Mouse (Mus musculus) CH12.LX (cell line): ENCODE measurements around the gene Ilvbl. TPM values are rescaled to one million over a fixed set of nuclear protein-coding genes. Genes with fewer than 3 reads are reported as not detected.

Experiments used
- DNase-seq: peaks from one replicate; pipeline ENCODE4 v3.0.0-alpha.2; 2013; ENCODE audit errors: extremely low read depth
- H3K27ac ChIP-seq: 2 replicates; pipeline ENCODE4 v1.5.1; 2012; ENCODE audit warnings: low read depth, mild to moderate bottlenecking, control low read depth, moderate library complexity; ENCODE audit not compliant: insufficient read depth
- H3K27me3 ChIP-seq: replicated peaks from 2 replicates; pipeline ENCODE3; 2012; ENCODE audit warnings: inconsistent platforms
- H3K36me3 ChIP-seq, 2 experiments: replicated peaks in 1 of 2; 2 replicates each; pipeline versions ENCODE3 to v1.6.1; 2012; ENCODE audit warnings: inconsistent platforms in 1 of 2, low read length in 1 of 2, mild to moderate bottlenecking in 1 of 2, mixed read lengths in 1 of 2, moderate library complexity in 1 of 2; ENCODE audit not compliant: control insufficient read depth in 1 of 2, insufficient read depth in 1 of 2
- H3K4me1 ChIP-seq, 2 experiments: 2 replicates each; pipeline ENCODE4 v1.6.1; 2012; ENCODE audit warnings: inconsistent platforms in 1 of 2, moderate library complexity in 1 of 2; ENCODE audit not compliant: insufficient read depth in 2 of 2, control insufficient read depth in 1 of 2
- H3K4me2 ChIP-seq: 2 replicates; pipeline ENCODE4 v1.6.1; 2012; ENCODE audit warnings: low read depth, mild to moderate bottlenecking, control low read depth; ENCODE audit not compliant: poor library complexity, insufficient read depth, severe bottlenecking
- H3K4me3 ChIP-seq, 3 experiments: fragments of 150-350 bp in 1 of 3; sonication (generic) in 1 of 3; replicated peaks in 1 of 3; 2 replicates each; pipeline versions ENCODE3 to v1.5.1; 2011 to 2012; ENCODE audit warnings: low read depth in 2 of 3, low read length in 2 of 3, mild to moderate bottlenecking in 2 of 3, moderate library complexity in 2 of 3, control low read depth in 1 of 3, improper control_type of control experiment in 1 of 3, inconsistent platforms in 1 of 3, mixed read lengths in 1 of 3; ENCODE audit not compliant: poor library complexity in 1 of 3
- H3K79me2 ChIP-seq: replicated peaks from 2 replicates; pipeline ENCODE4 v1.6.1; 2012; ENCODE audit warnings: mild to moderate bottlenecking, moderate library complexity; ENCODE audit not compliant: control insufficient read depth, poor library complexity, insufficient read depth, severe bottlenecking; ENCODE audit errors: extremely low read depth
- H3K9ac ChIP-seq: 2 replicates; pipeline ENCODE4 v1.6.1; 2012; ENCODE audit warnings: low read depth, mild to moderate bottlenecking, control low read depth, moderate library complexity; ENCODE audit not compliant: insufficient read depth
- H3K9me3 ChIP-seq: replicated peaks from 2 replicates; pipeline ENCODE3; 2012; ENCODE audit warnings: low read length, inconsistent platforms, mixed read lengths
- BHLHE40 ChIP-seq: IDR thresholded peaks from 2 replicates; pipeline ENCODE4 v1.6.1; 2011; ENCODE audit warnings: mild to moderate bottlenecking, low read depth, low read length, improper control_type of control experiment
- CHD2 ChIP-seq: IDR thresholded peaks from 2 replicates; pipeline ENCODE4 v1.6.1; 2011; ENCODE audit warnings: low read length, improper control_type of control experiment
- ELF1 ChIP-seq: IDR thresholded peaks from 2 replicates; pipeline ENCODE4 v1.6.1; 2014; ENCODE audit warnings: low read depth, mild to moderate bottlenecking, inconsistent platforms, low read length, improper control_type of control experiment
- EP300 ChIP-seq: IDR thresholded peaks from 2 replicates; pipeline ENCODE4 v1.6.1; 2011; ENCODE audit warnings: low read length, improper control_type of control experiment
- ETS1 ChIP-seq: conservative IDR thresholded peaks from 2 replicates; pipeline ENCODE4 v1.6.1; 2012; ENCODE audit warnings: low read depth, mild to moderate bottlenecking, inconsistent platforms, low read length, improper control_type of control experiment, moderate library complexity
- IRF4 ChIP-seq: IDR thresholded peaks from 2 replicates; pipeline ENCODE4 v1.6.1; 2014; ENCODE audit warnings: low read depth, mild to moderate bottlenecking, inconsistent platforms, low read length, improper control_type of control experiment
- JUN ChIP-seq: IDR thresholded peaks from 2 replicates; pipeline ENCODE4 v1.6.1; 2011; ENCODE audit warnings: low read depth, mild to moderate bottlenecking, low read length, improper control_type of control experiment, moderate library complexity; ENCODE audit not compliant: insufficient read depth
- JUND ChIP-seq: conservative IDR thresholded peaks from 2 replicates; pipeline ENCODE4 v1.6.1; 2011; ENCODE audit warnings: low read depth, low read length, improper control_type of control experiment
- KAT2A ChIP-seq: IDR thresholded peaks from 2 replicates; pipeline ENCODE4 v1.6.1; 2012; ENCODE audit warnings: low read length, improper control_type of control experiment, inconsistent platforms; ENCODE audit not compliant: insufficient replicate concordance
- MAX ChIP-seq: IDR thresholded peaks from 2 replicates; pipeline ENCODE4 v1.6.1; 2011; ENCODE audit warnings: low read length, improper control_type of control experiment
- MEF2A ChIP-seq: IDR thresholded peaks from 2 replicates; pipeline ENCODE4 v1.6.1; 2014; ENCODE audit warnings: low read depth, mild to moderate bottlenecking, inconsistent platforms, low read length, improper control_type of control experiment, borderline replicate concordance
- MXI1 ChIP-seq: IDR thresholded peaks from 2 replicates; pipeline ENCODE4 v1.6.1; 2011; ENCODE audit warnings: mild to moderate bottlenecking, low read depth, low read length, improper control_type of control experiment
- NELFE ChIP-seq: IDR thresholded peaks from 2 replicates; pipeline ENCODE4 v1.6.1; 2011; ENCODE audit warnings: low read depth, low read length, improper control_type of control experiment
- NRF1 ChIP-seq: IDR thresholded peaks from 2 replicates; pipeline ENCODE4 v1.6.1; 2014; ENCODE audit warnings: low read depth, mild to moderate bottlenecking, inconsistent platforms, low read length, improper control_type of control experiment, moderate library complexity
- PAX5 ChIP-seq: IDR thresholded peaks from 2 replicates; pipeline ENCODE4 v1.6.1; 2012; ENCODE audit warnings: low read length, inconsistent platforms, mixed read lengths
- POLR2A ChIP-seq: IDR thresholded peaks from 2 replicates; pipeline ENCODE4 v1.6.1; 2011; ENCODE audit warnings: low read depth, mild to moderate bottlenecking, improper control_type of control experiment, low read length
- RAD21 ChIP-seq: IDR thresholded peaks from 2 replicates; pipeline ENCODE4 v1.6.1; 2011; ENCODE audit warnings: low read depth, mild to moderate bottlenecking, low read length, improper control_type of control experiment, moderate library complexity
- RCOR1 ChIP-seq: conservative IDR thresholded peaks from 2 replicates; pipeline ENCODE4 v1.6.1; 2012; ENCODE audit warnings: low read depth, mild to moderate bottlenecking, inconsistent platforms, low read length, improper control_type of control experiment
- SIN3A ChIP-seq: IDR thresholded peaks from 2 replicates; pipeline ENCODE4 v1.6.1; 2012; ENCODE audit warnings: low read length, improper control_type of control experiment, inconsistent platforms
- TBP ChIP-seq: conservative IDR thresholded peaks from 2 replicates; pipeline ENCODE4 v1.6.1; 2011; ENCODE audit warnings: low read depth, low read length, improper control_type of control experiment
- TCF12 ChIP-seq: IDR thresholded peaks from 2 replicates; pipeline ENCODE4 v1.6.1; 2014; ENCODE audit warnings: low read depth, mild to moderate bottlenecking, inconsistent platforms, low read length, improper control_type of control experiment
- USF1 ChIP-seq: IDR thresholded peaks from 2 replicates; pipeline ENCODE4 v1.6.1; 2014; ENCODE audit warnings: low read depth, mild to moderate bottlenecking, inconsistent platforms, low read length, improper control_type of control experiment
- USF2 ChIP-seq: conservative IDR thresholded peaks from 2 replicates; pipeline ENCODE4 v1.6.1; 2011; ENCODE audit warnings: low read depth, low read length, improper control_type of control experiment
- ZKSCAN1 ChIP-seq: IDR thresholded peaks from 2 replicates; pipeline ENCODE4 v1.6.1; 2012; ENCODE audit warnings: low read depth, inconsistent platforms, low read length, improper control_type of control experiment, borderline replicate concordance
- ZMIZ1 ChIP-seq: IDR thresholded peaks from 2 replicates; pipeline ENCODE4 v1.6.1; 2012; ENCODE audit warnings: low read depth, mild to moderate bottlenecking, inconsistent platforms, low read length, improper control_type of control experiment
- dilution Hi-C: fragments of 300-500 bp; cut with MboI; formaldehyde crosslinking; loops from 2 replicates; pipeline ENCODE4 v1.14.3; 2020; ENCODE audit warnings: low sequenced_read_pairs; ENCODE audit not compliant: extremely low pct_unique_long_range_greater_than_20kb, extremely low pct_ligation_motif_present
- in situ Hi-C: fragments of 300-500 bp; cut with MboI; formaldehyde crosslinking; loops from 3 replicates; pipeline ENCODE4 v1.14.3; 2019; ENCODE audit warnings: low sequenced_read_pairs, low pct_ligation_motif_present, low pct_unique_long_range_greater_than_20kb, mixed read lengths
- polyA plus RNA-seq: library from polyadenylated mRNA; unstranded; fragments of >175 nt; gene quantifications from 2 replicates; pipeline ENCODE4 v1.2.1, GENCODE M21; 2012; ENCODE audit warnings: low read depth; ENCODE audit not compliant: insufficient read length
- total RNA-seq, 2 experiments: library from RNA; depleted of rRNA; stranded (reverse); fragments of 300-350 nt in 1 of 2; fragments of >200 nt in 1 of 2; gene quantifications; 2 replicates each; pipeline ENCODE4 v1.2.3; 2012 to 2014

Ilvbl gene
- total and polyA plus RNA-seq, 3 experiments: 11.7 to 21.2 (median 20.5) TPM

DNA sequence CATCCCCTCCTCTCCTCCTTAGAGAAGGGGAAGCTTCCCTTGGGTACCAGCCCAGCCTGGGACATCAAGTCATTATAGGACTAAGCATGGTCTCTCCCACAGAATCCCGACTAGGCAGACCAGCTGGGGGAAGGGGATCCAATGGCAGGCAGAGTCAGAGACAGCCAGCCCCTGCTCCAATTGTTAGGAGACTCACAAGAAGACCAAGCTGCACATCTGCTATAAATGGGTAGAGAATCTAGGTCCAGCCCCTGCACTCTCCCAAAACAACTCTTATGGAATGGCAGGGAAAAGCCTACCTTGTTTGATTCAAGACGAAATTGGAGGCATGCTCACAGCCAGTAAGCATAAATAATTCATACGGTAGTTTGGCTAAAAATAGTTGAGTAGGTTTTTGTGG is 920 bp upstream of the Ilvbl start:
- peaks cover 8 to 20% of the 10 kb centered on the region in 2 experiments for H3K36me3 ChIP-seq
- H3K27me3 ChIP-seq: peaks cover 30% of the 10 kb centered on the region
- H3K9ac ChIP-seq: peak overlapping the region; percentile 64; the same call in 1 of the 2 replicates
- H3K4me1 ChIP-seq: peaks cover 8 to 22% of the 10 kb centered on the region in 2 experiments
- TF ChIP-seq KAT2A (no peak), TBP (no peak), IRF4 (no peak), ETS1 (no peak), MXI1 (no peak), JUND (no peak), RAD21 (no peak), PAX5 (no peak), USF1 (no peak), SIN3A (no peak), ZKSCAN1 (no peak), NELFE (no peak)
- no peaks in the 10 kb centered on the region for H3K79me2 ChIP-seq
- in situ Hi-C loops (no loop called here), dilution Hi-C loops (no loop called here)
- H3K9me3 ChIP-seq: no peaks in the 10 kb centered on the region
- no peak overlapping the region for H3K27ac ChIP-seq
- H3K4me2 ChIP-seq: no peak overlapping the region
- no peak for DNase-seq
- peak overlapping the region in 1 of 3 experiments; percentile 2 for H3K4me3 ChIP-seq

DNA sequence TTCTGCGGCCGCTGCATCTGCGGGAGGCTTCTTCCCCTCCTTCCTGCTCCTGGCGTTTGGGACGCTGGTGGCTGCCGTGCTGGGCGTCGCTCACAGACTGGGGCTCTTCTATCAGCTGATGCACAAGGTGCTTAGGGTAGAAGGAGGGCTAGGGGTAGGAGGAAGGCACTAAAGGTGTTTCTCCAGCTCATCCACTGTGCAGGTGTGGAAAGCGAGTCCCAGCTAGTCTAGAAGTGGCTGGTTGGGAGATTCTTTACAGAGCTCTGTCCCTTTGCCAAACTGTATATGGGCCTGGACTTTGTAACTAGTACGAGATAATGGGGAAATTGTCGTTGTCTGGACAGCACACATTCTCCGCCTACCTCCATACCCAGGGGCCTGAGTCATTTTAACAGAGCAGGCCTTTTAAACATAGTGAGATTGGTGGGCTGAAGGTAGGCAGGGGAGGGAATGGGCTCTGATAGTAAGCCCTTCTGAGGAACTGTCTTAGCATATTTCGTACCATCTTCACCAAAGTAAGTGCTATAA is 1.0 kb downstream of the Ilvbl start:
- Histone ChIP-seq H3K36me3 (peaks cover 23 to 39% of the 10 kb centered on the region in 2 experiments), H3K79me2 (no peaks in the 10 kb centered on the region), H3K9ac (peak overlapping the region; percentile 76), H3K4me1 (peaks cover 8 to 22% of the 10 kb centered on the region in 2 experiments), H3K9me3 (no peaks in the 10 kb centered on the region), H3K4me2 (peak overlapping the region; percentile 86), H3K27ac (no peak overlapping the region), H3K4me3 (peak overlapping the region; percentile 74 to 89 (median 82)), H3K27me3 (peaks cover 22% of the 10 kb centered on the region)
- in situ Hi-C loops: no loop called here
- DNase-seq: no peak
- TF ChIP-seq NRF1: no peak
- peak; percentile 26; the same call in 1 of the 2 replicates for TF ChIP-seq MXI1
- peak; percentile 73 for TF ChIP-seq SIN3A
- dilution Hi-C loops: no loop called here

DNA sequence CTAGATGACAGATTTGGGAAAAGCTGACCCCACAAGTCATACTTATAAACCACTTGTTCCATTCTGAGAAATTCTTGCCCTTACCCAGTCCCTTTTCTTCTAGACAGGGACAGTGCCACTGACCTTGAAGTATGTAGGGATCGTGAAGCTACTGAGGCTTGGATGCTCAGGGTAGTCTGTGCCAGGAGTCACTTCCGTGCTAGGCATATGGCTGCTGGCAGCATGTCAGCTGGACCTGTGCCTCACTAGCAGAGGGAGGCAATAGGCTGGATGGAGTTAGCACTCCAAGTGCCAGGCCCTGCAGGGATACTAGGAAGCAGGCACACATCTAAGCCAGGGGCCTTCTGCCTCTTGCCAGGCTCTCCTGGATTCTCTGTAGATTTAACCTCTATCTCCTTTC is 1.5 kb downstream of the Ilvbl start:
- TF ChIP-seq EP300 (no peak), USF2 (no peak), ZMIZ1 (no peak), MEF2A (no peak), MAX (no peak), ELF1 (no peak), BHLHE40 (no peak), JUN (no peak), TCF12 (no peak), SIN3A (no peak), TBP (no peak), POLR2A (no peak), USF1 (no peak), CHD2 (no peak), RAD21 (no peak), RCOR1 (no peak)
- TF ChIP-seq, all 38 proteins: peak for 0
- DNase-seq: no peak
- Histone ChIP-seq H3K27me3 (peaks cover 17% of the 10 kb centered on the region), H3K27ac (no peak overlapping the region), H3K36me3 (peaks cover 28 to 45% of the 10 kb centered on the region in 2 experiments), H3K4me3 (peak overlapping the region in 2 of 3 experiments; percentile 74 to 89), H3K4me1 (peaks cover 8 to 18% of the 10 kb centered on the region in 2 experiments), H3K4me2 (peak overlapping the region; percentile 86; the same call in 1 of the 2 replicates), H3K9ac (no peak overlapping the region; the same call in 1 of the 2 replicates), H3K9me3 (no peaks in the 10 kb centered on the region), H3K79me2 (no peaks in the 10 kb centered on the region)
- in situ Hi-C loops (no loop called here), dilution Hi-C loops (no loop called here)
